Mouse (Mus musculus): ENCODE results near the gene Tbkbp1. TPM values are rescaled to one million over a fixed set of nuclear protein-coding genes. Genes with fewer than 3 reads are reported as not detected.
A peak's percentile ranks its signal among the peaks of the same experiment; 100 is the strongest.

The Tbkbp1 gene
- total RNA-seq (2012; rRNA removed) = 10.3 and 11.7 TPM in 2 replicates
- polyA plus RNA-seq (2012; ENCODE audit: insufficient read depth in 1 of 2, insufficient read length in 2 of 2, low read depth in 1 of 2, low replicate concordance in 2 of 2, missing spikeins in 1 of 2) = 10 to 100 TPM in 1 of 2 experiments, not detected in 1; 33.5 TPM

- H3K4me1 ChIP-seq (ENCODE audit: control insufficient read depth in 1 of 2, insufficient read depth in 2 of 2, low read length in 2 of 2) = peaks cover 7 to 21% of the 10 kb centered on the region in 2 experiments; a peak in 2 of 4 replicates
These were observed at the start of gene Tbkbp1 for GRCm38 (mm10) chr11:97151343-97151801. Tbkbp1 (minus strand) TSS chr11:97151495.

DNA sequence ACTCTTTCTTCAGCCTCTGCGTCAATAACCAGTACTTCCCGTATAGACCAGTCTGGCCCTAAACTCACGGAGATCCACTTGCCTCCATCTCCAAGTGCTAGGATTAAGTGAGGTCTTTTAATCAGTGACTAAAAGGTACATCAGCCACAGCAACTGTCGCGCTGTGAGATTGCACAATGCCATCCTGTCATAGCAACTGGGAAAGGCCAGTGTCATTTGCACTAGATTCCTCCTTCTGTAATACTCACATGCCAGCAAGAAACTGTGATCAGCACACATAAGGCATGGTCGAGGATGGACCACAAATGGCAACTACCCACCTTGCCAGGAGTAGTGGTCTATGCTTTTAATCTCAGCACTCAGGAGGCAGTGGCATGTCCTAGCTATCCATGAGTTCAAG is 48.2 kb upstream of the Tbkbp1 start:
- Histone ChIP-seq H3K9me3 (replicated peaks; ENCODE audit: insufficient read depth, low read length) (no peaks in the 10 kb centered on the region), H3K36me3 (ENCODE audit: control insufficient read depth in 1 of 2, insufficient read depth in 2 of 2, low read length in 2 of 2) (no peaks in the 10 kb centered on the region), H3K4me3 (ENCODE audit: control insufficient read depth in 1 of 2, insufficient read depth in 1 of 2, low read depth in 2 of 2, low read length in 2 of 2) (no peak overlapping the region), H3K79me2 (ENCODE audit: control insufficient read depth, insufficient read depth, low read length, poor library complexity) (no peaks in the 10 kb centered on the region), H3K4me1 (ENCODE audit: control insufficient read depth in 1 of 2, insufficient read depth in 2 of 2, low read length in 2 of 2) (no peaks in the 10 kb centered on the region), H3K27ac (ENCODE audit: control insufficient read depth, low read depth, low read length) (no peak overlapping the region), H3K27me3 (ENCODE audit: control insufficient read depth in 1 of 2, insufficient read depth in 2 of 2, low read length in 2 of 2) (no peaks in the 10 kb centered on the region), H3K9ac (ENCODE audit: control insufficient read depth, low read depth, low read length, poor library complexity, severe bottlenecking) (no peak overlapping the region)
- TF ChIP-seq POLR2AphosphoS2 (IDR thresholded peaks at IDR 0.05; ENCODE audit: low read length) (no peak), CHD1 (IDR thresholded peaks at IDR 0.05; ENCODE audit: low read depth, low read length) (no peak), ELF1 (IDR thresholded peaks at IDR 0.05; ENCODE audit: low read depth, low read length) (no peak), ETS1 (IDR thresholded peaks at IDR 0.05; ENCODE audit: low read depth, low read length) (no peak), GABPA (IDR thresholded peaks at IDR 0.05; ENCODE audit: low read depth, low read length) (no peak), USF2 (IDR thresholded peaks at IDR 0.05; ENCODE audit: borderline replicate concordance in 1 of 2, insufficient read depth in 1 of 2, low read depth in 1 of 2, low read length in 2 of 2) (no peak), TCF12 (IDR thresholded peaks at IDR 0.05; ENCODE audit: low read depth, low read length) (no peak), RAD21 (IDR thresholded peaks at IDR 0.05; ENCODE audit: low read depth, low read length) (no peak), USF1 (IDR thresholded peaks at IDR 0.05; ENCODE audit: low read depth, low read length) (no peak), MYC (IDR thresholded peaks at IDR 0.05; ENCODE audit: low read depth, low read length) (no peak), SIN3A (IDR thresholded peaks at IDR 0.05; ENCODE audit: low read length) (no peak), GATA1 (IDR thresholded peaks at IDR 0.05; ENCODE audit: low read depth, low read length) (no peak), MEF2A (IDR thresholded peaks at IDR 0.05; ENCODE audit: extremely low read depth, insufficient replicate concordance, low read depth, low read length, poor library complexity, severe bottlenecking) (no peak), CHD2 (IDR thresholded peaks at IDR 0.05; ENCODE audit: low read length) (no peak)
- no peak for DNase-seq (ENCODE audit: low read depth, low spot score)

More at GRCm38 (mm10) chr11:97151343-97151801, at the start of gene Tbkbp1:
- TF ChIP-seq SMC3 (IDR thresholded peaks at IDR 0.05; ENCODE audit: low read depth, low read length) (no peak), SIN3A (IDR thresholded peaks at IDR 0.05; ENCODE audit: low read length) (no peak), POLR2A (IDR thresholded peaks at IDR 0.05; ENCODE audit: control insufficient read depth in 1 of 2, insufficient read depth in 1 of 2, low read depth in 1 of 2, low read length in 2 of 2, poor library complexity in 1 of 2) (peak in 1 of 2 experiments; percentile 24; a peak in 2 of 4 replicates), MEF2A (IDR thresholded peaks at IDR 0.05; ENCODE audit: extremely low read depth, insufficient replicate concordance, low read depth, low read length, poor library complexity, severe bottlenecking) (no peak)
- no peak for DNase-seq (ENCODE audit: low read depth, low spot score)
- no peaks in the 10 kb centered on the region for H3K27me3 ChIP-seq (ENCODE audit: control insufficient read depth in 1 of 2, insufficient read depth in 2 of 2, low read length in 2 of 2)
- peaks cover 2 to 8% of the 10 kb centered on the region in 2 experiments; a peak in 2 of 4 replicates for H3K36me3 ChIP-seq (ENCODE audit: control insufficient read depth in 1 of 2, insufficient read depth in 2 of 2, low read length in 2 of 2)
- peak within 1 kb of the TSS; percentile 82 for H3K9ac ChIP-seq (ENCODE audit: control insufficient read depth, low read depth, low read length, poor library complexity, severe bottlenecking)
- H3K9me3 ChIP-seq (replicated peaks; ENCODE audit: insufficient read depth, low read length) = no peaks in the 10 kb centered on the region
- peak within 1 kb of the TSS; percentile 68 to 93 for H3K4me3 ChIP-seq (ENCODE audit: control insufficient read depth in 1 of 2, insufficient read depth in 1 of 2, low read depth in 2 of 2, low read length in 2 of 2)
- peak within 1 kb of the TSS; percentile 66 for H3K27ac ChIP-seq (ENCODE audit: control insufficient read depth, low read depth, low read length)
- H3K79me2 ChIP-seq (ENCODE audit: control insufficient read depth, insufficient read depth, low read length, poor library complexity) = peaks cover 7% of the 10 kb centered on the region; the same call in 1 of the 2 replicates

Data from MEL (cell line).